Mouse (Mus musculus) CH12.LX (cell line): Measurements from ENCODE around the gene Slc25a33. TPM values are rescaled to one million over a fixed set of nuclear protein-coding genes. Genes with fewer than 3 reads are reported as not detected.

Experiments used
- DNase-seq: peaks from one replicate; pipeline ENCODE4 v3.0.0-alpha.2; 2013; ENCODE audit errors: extremely low read depth
- H3K27ac ChIP-seq: 2 replicates; pipeline ENCODE4 v1.5.1; 2012; ENCODE audit warnings: low read depth, mild to moderate bottlenecking, control low read depth, moderate library complexity; ENCODE audit not compliant: insufficient read depth
- H3K27me3 ChIP-seq: replicated peaks from 2 replicates; pipeline ENCODE3; 2012; ENCODE audit warnings: inconsistent platforms
- H3K36me3 ChIP-seq, 2 experiments: replicated peaks in 1 of 2; 2 replicates each; pipeline versions ENCODE3 to v1.6.1; 2012; ENCODE audit warnings: inconsistent platforms in 1 of 2, low read length in 1 of 2, mild to moderate bottlenecking in 1 of 2, mixed read lengths in 1 of 2, moderate library complexity in 1 of 2; ENCODE audit not compliant: control insufficient read depth in 1 of 2, insufficient read depth in 1 of 2
- H3K4me1 ChIP-seq, 2 experiments: 2 replicates each; pipeline ENCODE4 v1.6.1; 2012; ENCODE audit warnings: inconsistent platforms in 1 of 2, moderate library complexity in 1 of 2; ENCODE audit not compliant: insufficient read depth in 2 of 2, control insufficient read depth in 1 of 2
- H3K4me2 ChIP-seq: 2 replicates; pipeline ENCODE4 v1.6.1; 2012; ENCODE audit warnings: low read depth, mild to moderate bottlenecking, control low read depth; ENCODE audit not compliant: poor library complexity, insufficient read depth, severe bottlenecking
- H3K4me3 ChIP-seq, 3 experiments: fragments of 150-350 bp in 1 of 3; sonication (generic) in 1 of 3; replicated peaks in 1 of 3; 2 replicates each; pipeline versions ENCODE3 to v1.5.1; 2011 to 2012; ENCODE audit warnings: low read depth in 2 of 3, low read length in 2 of 3, mild to moderate bottlenecking in 2 of 3, moderate library complexity in 2 of 3, control low read depth in 1 of 3, improper control_type of control experiment in 1 of 3, inconsistent platforms in 1 of 3, mixed read lengths in 1 of 3; ENCODE audit not compliant: poor library complexity in 1 of 3
- H3K79me2 ChIP-seq: replicated peaks from 2 replicates; pipeline ENCODE4 v1.6.1; 2012; ENCODE audit warnings: mild to moderate bottlenecking, moderate library complexity; ENCODE audit not compliant: control insufficient read depth, poor library complexity, insufficient read depth, severe bottlenecking; ENCODE audit errors: extremely low read depth
- H3K9ac ChIP-seq: 2 replicates; pipeline ENCODE4 v1.6.1; 2012; ENCODE audit warnings: low read depth, mild to moderate bottlenecking, control low read depth, moderate library complexity; ENCODE audit not compliant: insufficient read depth
- H3K9me3 ChIP-seq: replicated peaks from 2 replicates; pipeline ENCODE3; 2012; ENCODE audit warnings: low read length, inconsistent platforms, mixed read lengths
- CHD1 ChIP-seq: IDR thresholded peaks from 2 replicates; pipeline ENCODE4 v1.6.1; 2012; ENCODE audit warnings: low read depth, low read length, improper control_type of control experiment, inconsistent platforms
- CHD2 ChIP-seq: IDR thresholded peaks from 2 replicates; pipeline ENCODE4 v1.6.1; 2011; ENCODE audit warnings: low read length, improper control_type of control experiment
- CTCF ChIP-seq, 2 experiments: IDR thresholded peaks in 1 of 2; conservative IDR thresholded peaks in 1 of 2; 2 replicates each; pipeline ENCODE4 v1.5.1; 2011 to 2012; ENCODE audit warnings: low read depth in 2 of 2, low read length in 2 of 2, improper control_type of control experiment in 1 of 2, inconsistent platforms in 1 of 2, mild to moderate bottlenecking in 1 of 2, moderate library complexity in 1 of 2
- ETS1 ChIP-seq: conservative IDR thresholded peaks from 2 replicates; pipeline ENCODE4 v1.6.1; 2012; ENCODE audit warnings: low read depth, mild to moderate bottlenecking, inconsistent platforms, low read length, improper control_type of control experiment, moderate library complexity
- IRF4 ChIP-seq: IDR thresholded peaks from 2 replicates; pipeline ENCODE4 v1.6.1; 2014; ENCODE audit warnings: low read depth, mild to moderate bottlenecking, inconsistent platforms, low read length, improper control_type of control experiment
- MAX ChIP-seq: IDR thresholded peaks from 2 replicates; pipeline ENCODE4 v1.6.1; 2011; ENCODE audit warnings: low read length, improper control_type of control experiment
- MEF2A ChIP-seq: IDR thresholded peaks from 2 replicates; pipeline ENCODE4 v1.6.1; 2014; ENCODE audit warnings: low read depth, mild to moderate bottlenecking, inconsistent platforms, low read length, improper control_type of control experiment, borderline replicate concordance
- MXI1 ChIP-seq: IDR thresholded peaks from 2 replicates; pipeline ENCODE4 v1.6.1; 2011; ENCODE audit warnings: mild to moderate bottlenecking, low read depth, low read length, improper control_type of control experiment
- MYC ChIP-seq: IDR thresholded peaks from 2 replicates; pipeline ENCODE4 v1.6.1; 2011; ENCODE audit warnings: low read depth, mild to moderate bottlenecking, improper control_type of control experiment, low read length
- NRF1 ChIP-seq: IDR thresholded peaks from 2 replicates; pipeline ENCODE4 v1.6.1; 2014; ENCODE audit warnings: low read depth, mild to moderate bottlenecking, inconsistent platforms, low read length, improper control_type of control experiment, moderate library complexity
- PAX5 ChIP-seq: IDR thresholded peaks from 2 replicates; pipeline ENCODE4 v1.6.1; 2012; ENCODE audit warnings: low read length, inconsistent platforms, mixed read lengths
- POLR2AphosphoS2 ChIP-seq: IDR thresholded peaks from 2 replicates; pipeline ENCODE4 v1.6.1; 2011; ENCODE audit warnings: low read depth, low read length, improper control_type of control experiment
- RCOR1 ChIP-seq: conservative IDR thresholded peaks from 2 replicates; pipeline ENCODE4 v1.6.1; 2012; ENCODE audit warnings: low read depth, mild to moderate bottlenecking, inconsistent platforms, low read length, improper control_type of control experiment
- SMC3 ChIP-seq: IDR thresholded peaks from 2 replicates; pipeline ENCODE4 v1.6.1; 2011; ENCODE audit warnings: low read depth, low read length, improper control_type of control experiment
- TCF12 ChIP-seq: IDR thresholded peaks from 2 replicates; pipeline ENCODE4 v1.6.1; 2014; ENCODE audit warnings: low read depth, mild to moderate bottlenecking, inconsistent platforms, low read length, improper control_type of control experiment
- UBTF ChIP-seq: IDR thresholded peaks from 2 replicates; pipeline ENCODE4 v1.6.1; 2012; ENCODE audit warnings: low read depth, mild to moderate bottlenecking, inconsistent platforms, low read length, improper control_type of control experiment, moderate library complexity
- ZC3H11A ChIP-seq: IDR thresholded peaks from 2 replicates; pipeline ENCODE4 v1.6.1; 2012; ENCODE audit warnings: low read depth, mild to moderate bottlenecking, inconsistent platforms, low read length, improper control_type of control experiment
- ZKSCAN1 ChIP-seq: IDR thresholded peaks from 2 replicates; pipeline ENCODE4 v1.6.1; 2012; ENCODE audit warnings: low read depth, inconsistent platforms, low read length, improper control_type of control experiment, borderline replicate concordance
- dilution Hi-C: fragments of 300-500 bp; cut with MboI; formaldehyde crosslinking; loops from 2 replicates; pipeline ENCODE4 v1.14.3; 2020; ENCODE audit warnings: low sequenced_read_pairs; ENCODE audit not compliant: extremely low pct_unique_long_range_greater_than_20kb, extremely low pct_ligation_motif_present
- in situ Hi-C: fragments of 300-500 bp; cut with MboI; formaldehyde crosslinking; loops from 3 replicates; pipeline ENCODE4 v1.14.3; 2019; ENCODE audit warnings: low sequenced_read_pairs, low pct_ligation_motif_present, low pct_unique_long_range_greater_than_20kb, mixed read lengths
- polyA plus RNA-seq: library from polyadenylated mRNA; unstranded; fragments of >175 nt; gene quantifications from 2 replicates; pipeline ENCODE4 v1.2.1, GENCODE M21; 2012; ENCODE audit warnings: low read depth; ENCODE audit not compliant: insufficient read length
- total RNA-seq, 2 experiments: library from RNA; depleted of rRNA; stranded (reverse); fragments of 300-350 nt in 1 of 2; fragments of >200 nt in 1 of 2; gene quantifications; 2 replicates each; pipeline ENCODE4 v1.2.3; 2012 to 2014

Gene Slc25a33
- total and polyA plus RNA-seq, 3 experiments: 25.3 to 35.5 (median 32.4) TPM

- no peak overlapping the region for H3K4me2 ChIP-seq
- no peak for TF ChIP-seq NRF1
- no peak for TF ChIP-seq MXI1
- no peak for TF ChIP-seq ETS1
- TF ChIP-seq RCOR1: no peak
- no peak for TF ChIP-seq UBTF
- no peak for TF ChIP-seq CTCF (conservative IDR thresholded peaks at IDR 0.05 in 1 of 2, IDR thresholded peaks at IDR 0.05 in 1 of 2; ENCODE audit: low read depth in 2 of 2, low read length in 2 of 2)
- no peak for TF ChIP-seq TCF12
- no peak for TF ChIP-seq MAX
- no peak for TF ChIP-seq MYC
- no peak for TF ChIP-seq SMC3
- TF ChIP-seq POLR2AphosphoS2: no peak
- no peak for TF ChIP-seq CHD1
- no peak for TF ChIP-seq PAX5
- no peak for TF ChIP-seq ZC3H11A
- no peaks in the 10 kb centered on the region for H3K79me2 ChIP-seq
- no peaks in the 10 kb centered on the region for H3K36me3 ChIP-seq
- H3K9ac ChIP-seq: no peak overlapping the region
- no peak overlapping the region for H3K27ac ChIP-seq
- H3K4me3 ChIP-seq: no peak overlapping the region
- in situ Hi-C loops: no loop called here
- no peaks in the 10 kb centered on the region for H3K9me3 ChIP-seq
- peaks cover 0 to under 1% of the 10 kb centered on the region in 2 experiments; a peak in 1 of 4 replicates for H3K4me1 ChIP-seq
- no peaks in the 10 kb centered on the region for H3K27me3 ChIP-seq
- dilution Hi-C loops: loop anchor here (25.0 kb wide), 1 partner anchor 167 kb away; the partner anchor contains the start of gene Spsb1
- DNase-seq: no peak
Observed at GRCm38 (mm10) chr4:149794966-149795477, 20.9 kb upstream of the Slc25a33 start.

GRCm38 (mm10) chr4:149794010-149794338 lies 19.9 kb upstream of the Slc25a33 start:
- no peaks in the 10 kb centered on the region for H3K27me3 ChIP-seq
- H3K4me2 ChIP-seq: no peak overlapping the region
- TF ChIP-seq IRF4 (no peak), TCF12 (no peak), RCOR1 (no peak), CHD2 (no peak), MEF2A (no peak), SMC3 (no peak), ZKSCAN1 (no peak), ZC3H11A (no peak)
- H3K9me3 ChIP-seq: no peaks in the 10 kb centered on the region
- no peak overlapping the region for H3K27ac ChIP-seq
- dilution Hi-C loops (loop anchor here (25.0 kb wide), 1 partner anchor 168 kb away; the partner anchor contains the start of gene Spsb1), in situ Hi-C loops (no loop called here)
- H3K79me2 ChIP-seq: no peaks in the 10 kb centered on the region
- no peak for DNase-seq
- H3K36me3 ChIP-seq: no peaks in the 10 kb centered on the region
- peaks cover 0 to 5% of the 10 kb centered on the region in 2 experiments; a peak in 2 of 4 replicates for H3K4me1 ChIP-seq
- H3K4me3 ChIP-seq: no peak overlapping the region
- no peak overlapping the region for H3K9ac ChIP-seq
